Mouse (Mus musculus) neural tube, embryonic 10.5 days (tissue): ENCODE results near the gene Plekhn1.

Experiments used
- DNase-seq: peaks from one replicate; pipeline ENCODE4 v3.0.0-alpha.2; 2017; ENCODE audit warnings: low spot score; ENCODE audit errors: extremely low spot score

The Plekhn1 gene

DNA sequence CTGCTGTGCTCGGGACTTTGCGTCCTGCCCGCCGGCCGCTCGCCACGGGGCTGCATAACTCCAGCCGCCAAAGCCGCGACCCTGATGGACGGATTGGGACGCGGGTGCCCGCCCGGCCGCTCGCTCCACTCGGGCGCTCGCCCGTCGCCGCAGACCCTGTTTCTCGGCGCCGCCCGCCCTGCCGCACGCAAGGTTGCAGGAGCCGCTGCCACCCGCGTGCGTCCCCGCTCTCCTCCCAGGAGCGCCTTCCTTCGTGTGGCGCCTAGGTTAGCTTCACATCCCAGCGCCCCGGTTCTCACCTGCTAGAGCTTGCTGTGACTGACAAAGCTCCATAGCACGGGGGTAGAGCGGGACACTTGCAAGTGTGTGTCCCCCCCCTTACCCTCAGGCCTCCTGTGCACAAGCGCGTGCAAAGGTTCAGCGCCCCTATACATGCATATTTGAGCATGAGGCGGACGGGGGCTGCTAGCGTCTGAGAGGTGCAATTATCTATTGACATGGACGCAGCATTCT, at the start of gene Plekhn1:
Plekhn1 (minus strand) TSS at position 157 of the 513 bp plus-strand sequence.
- peak; percentile 84 for DNase-seq

DNA sequence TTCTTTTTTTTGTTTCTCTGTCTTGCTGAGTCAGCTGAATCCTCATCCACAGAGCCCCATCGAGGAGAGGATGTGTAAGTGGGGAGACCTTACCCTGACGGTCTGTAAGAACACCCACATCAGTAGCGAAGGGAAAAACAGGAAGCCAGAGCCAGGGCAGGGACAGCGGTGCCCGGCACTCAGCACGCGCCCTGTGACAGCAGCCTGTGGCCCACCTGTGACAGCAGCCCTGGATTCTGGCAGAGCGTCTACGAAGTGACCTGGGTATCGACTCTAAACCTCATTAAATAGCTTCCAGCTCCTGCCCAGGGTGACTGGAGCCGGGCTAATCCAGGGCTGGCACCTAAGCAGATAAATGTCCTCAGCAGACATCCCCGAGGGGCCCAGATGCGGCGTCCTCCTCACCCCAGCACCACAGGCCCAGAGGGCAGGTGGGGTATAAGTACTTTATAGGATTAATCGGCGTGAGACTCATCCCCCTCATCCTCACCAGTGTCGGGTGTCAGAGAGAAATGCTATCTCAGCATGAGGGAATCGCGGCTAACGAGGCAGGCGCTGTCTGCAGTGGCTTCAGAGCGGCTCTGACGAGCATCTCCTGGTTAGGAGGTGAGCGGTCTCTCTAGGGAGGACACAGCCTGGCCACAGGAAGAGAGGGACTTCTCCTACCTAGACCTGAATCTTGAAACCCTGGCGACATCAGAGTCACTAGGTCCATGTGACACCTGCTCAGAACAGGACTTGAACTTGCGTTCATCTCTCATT, 20.6 kb upstream of the Plekhn1 start, which contains the start of gene Samd11:
Samd11 (minus strand) TSS at position 580 of the 762 bp plus-strand sequence.
- peak; percentile 48 for DNase-seq

DNA sequence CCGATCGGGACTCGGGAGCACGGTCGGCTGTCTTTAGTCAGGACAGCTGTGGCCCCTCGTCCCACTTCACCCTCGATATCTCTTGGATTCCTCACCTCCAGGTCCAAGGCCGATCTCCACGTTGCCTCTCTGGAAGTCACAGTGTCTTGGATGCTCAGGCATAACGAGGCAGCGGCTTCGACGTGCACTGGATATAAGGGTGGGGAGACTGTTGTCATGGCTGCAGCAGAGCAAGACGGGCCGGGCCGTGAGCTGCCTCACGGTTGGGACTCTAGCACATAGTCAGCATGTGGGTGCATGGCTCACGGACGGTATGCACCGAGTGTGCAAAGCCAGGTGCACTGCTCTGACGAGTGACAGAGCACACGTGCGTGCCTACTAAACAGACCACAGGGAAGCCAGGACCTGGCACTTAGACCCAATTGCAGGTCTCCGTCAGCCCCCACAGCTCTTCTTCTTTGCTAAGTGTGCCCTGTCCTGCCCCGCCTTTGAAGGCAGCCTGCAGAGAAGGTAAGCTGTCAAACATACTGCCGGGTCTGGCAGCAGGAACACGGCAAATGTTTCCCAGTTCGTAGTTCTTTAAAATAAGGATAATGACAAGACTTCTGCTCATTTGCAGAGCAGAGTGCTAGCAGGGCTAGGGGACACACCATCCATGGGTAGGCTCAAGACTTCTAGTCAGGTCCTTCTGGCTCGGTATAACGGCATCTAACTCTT, 19.9 kb upstream of the Plekhn1 start:
- peak; percentile 51 for DNase-seq

DNA sequence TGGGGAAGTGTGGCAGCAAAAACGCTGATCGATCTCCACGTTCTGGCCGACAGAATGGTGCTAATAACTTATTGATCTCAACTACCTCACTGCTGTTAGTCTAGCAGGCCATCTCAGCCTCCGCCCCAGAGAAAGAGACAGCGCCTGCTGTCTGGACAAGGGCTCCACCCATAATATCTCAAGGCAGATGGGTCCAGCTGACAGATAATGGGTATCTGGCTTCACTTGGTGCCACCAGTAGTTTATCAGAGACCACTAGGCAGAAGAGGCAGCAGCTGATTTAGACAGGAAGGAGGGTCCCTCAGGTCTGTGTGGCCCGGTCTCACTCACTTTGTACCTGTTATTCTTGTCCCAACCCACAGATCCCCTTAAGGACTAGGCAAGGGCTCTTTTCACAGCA, 18.4 kb upstream of the Plekhn1 start:
- no peak for DNase-seq

DNA sequence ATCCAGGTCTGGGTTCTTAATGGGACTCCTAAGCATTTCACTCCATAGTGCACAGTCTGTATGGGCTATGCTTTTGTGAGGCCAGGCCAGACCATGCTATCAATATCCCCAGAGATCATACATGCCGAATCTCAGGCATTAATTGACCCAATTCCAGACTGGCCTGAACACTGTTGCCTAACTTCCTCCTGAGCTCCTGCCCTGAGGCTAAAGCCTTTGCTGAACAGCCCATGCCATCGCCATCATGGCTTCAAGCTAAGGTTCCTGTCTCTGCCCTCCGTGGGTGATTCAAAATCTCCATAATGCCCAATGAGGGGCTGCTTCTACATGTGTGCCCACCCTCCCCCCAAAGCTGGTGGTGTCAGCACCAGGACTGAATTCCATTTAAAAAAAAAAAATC, 18.0 kb upstream of the Plekhn1 start:
- no peak for DNase-seq

DNA sequence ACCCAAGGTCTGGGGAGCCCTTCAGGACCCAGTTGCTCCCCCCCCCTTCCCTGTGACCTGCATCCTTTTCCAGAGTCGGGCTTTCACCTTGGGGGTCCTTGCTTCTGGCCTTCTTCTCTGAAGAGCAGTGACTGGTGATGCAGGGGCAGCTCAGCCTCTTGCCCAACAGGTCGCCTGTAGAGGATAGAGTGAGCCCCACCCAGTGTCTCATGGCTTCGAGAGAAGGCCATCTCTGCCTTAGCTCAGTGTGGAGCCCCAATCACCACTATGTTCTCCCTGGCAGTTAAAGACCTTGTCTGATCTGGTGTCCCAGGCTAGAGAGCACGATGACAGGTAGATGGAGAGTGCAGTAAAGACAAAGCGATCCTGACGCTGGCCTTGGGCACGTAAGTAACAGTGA, 17.5 kb upstream of the Plekhn1 start:
- DNase-seq, result no peak

DNA sequence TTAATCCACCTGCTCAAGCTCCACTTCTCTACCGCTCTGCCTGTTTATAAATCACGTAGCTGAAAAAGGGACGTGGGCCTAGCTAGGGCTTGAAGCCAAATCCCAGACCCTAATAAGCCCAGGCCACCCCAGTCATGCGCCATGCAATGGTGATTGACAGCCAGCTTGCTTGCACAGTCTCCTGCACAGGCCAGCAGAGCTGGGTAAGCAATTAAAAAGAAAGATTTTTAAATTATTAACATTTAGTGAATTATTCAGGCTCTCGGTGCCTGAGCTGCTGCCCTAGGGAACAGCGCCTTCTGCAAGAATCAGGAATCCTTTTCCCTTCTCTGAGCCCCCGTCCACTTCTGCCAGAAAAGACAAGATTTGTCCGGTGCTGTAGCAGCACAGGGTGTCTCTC, 16.4 kb upstream of the Plekhn1 start:
- no peak for DNase-seq

DNA sequence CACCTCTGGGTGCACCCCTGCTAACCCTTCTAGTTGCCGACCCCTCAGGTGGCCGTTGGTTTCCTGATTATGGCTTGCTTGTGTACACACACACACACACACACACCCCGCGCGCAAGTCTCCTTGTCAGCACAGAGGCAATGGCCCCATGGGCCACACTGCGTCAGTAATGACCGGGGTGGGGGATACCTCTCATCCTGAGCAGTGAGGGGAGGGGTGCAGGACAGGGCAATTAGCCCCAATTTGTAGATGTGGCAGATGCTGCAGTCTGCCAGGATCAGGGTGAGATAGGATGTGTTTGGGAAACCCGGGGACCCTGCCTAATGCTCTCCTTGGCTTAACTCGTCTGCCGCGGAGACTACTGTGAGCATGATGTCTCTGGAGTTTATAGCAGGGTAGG, 14.9 kb upstream of the Plekhn1 start:
- DNase-seq, result no peak

DNA sequence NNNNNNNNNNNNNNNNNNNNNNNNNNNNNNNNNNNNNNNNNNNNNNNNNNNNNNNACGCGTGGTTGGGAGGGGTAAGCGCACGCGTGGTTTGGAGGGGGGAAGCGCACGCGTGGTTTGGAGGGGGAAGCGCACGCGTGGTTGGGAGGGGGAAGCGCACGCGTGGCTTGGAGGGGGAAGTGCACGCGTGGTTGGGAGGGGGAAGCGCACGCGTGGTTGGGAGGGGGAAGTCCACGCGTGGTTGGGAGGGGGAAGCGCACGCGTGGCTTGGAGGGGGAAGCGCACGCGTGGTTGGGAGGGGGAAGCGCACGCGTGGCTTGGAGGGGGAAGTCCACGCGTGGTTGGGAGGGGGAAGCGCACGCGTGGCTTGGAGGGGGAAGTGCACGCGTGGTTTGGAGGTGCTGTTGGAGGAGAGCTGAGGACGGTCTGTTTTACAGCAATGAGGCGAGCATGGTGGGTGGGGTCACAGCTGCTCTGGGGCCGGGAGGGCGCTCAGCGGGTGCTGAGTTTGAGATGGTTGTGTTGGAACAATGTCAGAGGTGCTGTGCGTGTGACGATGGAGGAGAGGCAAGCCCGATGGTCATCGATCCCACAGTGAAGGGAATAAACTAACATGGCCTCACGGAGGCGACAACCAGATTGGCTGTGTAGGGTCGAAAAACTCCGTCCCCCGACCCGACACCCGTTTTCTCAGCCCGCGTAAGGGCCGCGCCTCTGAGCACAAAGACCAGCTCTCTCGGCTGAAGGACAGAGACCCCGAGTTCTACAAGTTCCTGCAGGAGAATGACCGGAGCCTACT, 2.2 kb upstream of the Plekhn1 start:
- DNase-seq, result peak; percentile 39

DNA sequence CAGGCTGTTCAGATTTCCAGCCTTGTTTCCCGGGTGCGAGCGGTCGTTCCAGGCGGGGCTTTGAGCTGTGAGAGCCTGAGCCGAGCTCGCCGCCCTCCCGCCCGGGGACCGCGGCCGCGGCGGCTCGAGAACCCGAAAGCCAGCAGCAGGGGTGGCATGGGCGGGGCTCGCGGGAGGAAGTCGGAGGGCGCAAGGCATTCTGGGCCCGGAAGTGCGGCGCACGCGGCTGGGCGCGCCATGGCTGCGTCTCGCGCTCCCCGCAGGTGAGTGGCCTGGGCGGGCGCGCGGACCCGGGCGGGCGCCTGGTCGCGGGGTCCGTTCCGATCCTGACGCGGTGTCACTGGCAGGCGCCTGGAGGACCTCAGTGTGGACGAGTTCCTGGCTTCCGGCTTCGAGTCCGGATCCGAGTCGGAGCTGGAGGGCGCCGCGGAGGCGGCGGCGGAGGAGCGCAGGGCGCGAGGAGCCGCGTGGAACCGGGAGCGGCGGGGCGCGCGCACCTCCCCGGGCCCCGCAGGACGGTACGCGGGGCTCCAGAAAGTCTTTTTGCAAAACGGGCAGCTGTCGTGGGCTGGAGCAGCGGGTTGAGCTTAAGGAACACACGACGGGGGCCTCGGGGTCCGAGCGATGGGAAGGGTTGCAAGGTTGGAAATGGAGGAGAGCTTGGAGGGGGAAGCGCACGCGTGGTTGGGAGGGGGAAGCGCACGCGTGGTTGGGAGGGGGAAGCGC, 1.3 kb upstream of the Plekhn1 start, which contains the start of gene Noc2l:
Noc2l (plus strand) TSS at position 203 of the 726 bp plus-strand sequence.
- peak; percentile 96 for DNase-seq

DNA sequence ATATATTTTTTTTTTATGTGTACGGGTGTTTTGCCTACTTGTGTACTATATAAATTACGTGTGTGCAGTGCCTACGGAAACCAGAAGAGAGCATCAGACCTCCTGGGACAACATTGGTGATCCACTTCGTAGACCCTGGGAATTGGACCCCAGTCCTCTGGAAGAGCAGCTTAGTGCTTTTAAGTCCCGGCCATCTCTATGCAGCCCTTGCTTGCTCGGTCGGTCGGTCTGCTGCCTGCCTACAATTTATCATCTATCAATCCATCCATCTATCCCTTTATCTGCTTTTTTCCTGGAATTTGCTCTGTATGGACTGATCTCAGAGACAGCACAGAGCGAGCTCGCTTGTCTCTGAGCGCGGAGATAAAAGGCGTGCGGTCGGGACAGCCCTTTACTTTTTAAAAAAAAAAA, 708 bp upstream of the Plekhn1 start:
- DNase-seq, result no peak

DNA sequence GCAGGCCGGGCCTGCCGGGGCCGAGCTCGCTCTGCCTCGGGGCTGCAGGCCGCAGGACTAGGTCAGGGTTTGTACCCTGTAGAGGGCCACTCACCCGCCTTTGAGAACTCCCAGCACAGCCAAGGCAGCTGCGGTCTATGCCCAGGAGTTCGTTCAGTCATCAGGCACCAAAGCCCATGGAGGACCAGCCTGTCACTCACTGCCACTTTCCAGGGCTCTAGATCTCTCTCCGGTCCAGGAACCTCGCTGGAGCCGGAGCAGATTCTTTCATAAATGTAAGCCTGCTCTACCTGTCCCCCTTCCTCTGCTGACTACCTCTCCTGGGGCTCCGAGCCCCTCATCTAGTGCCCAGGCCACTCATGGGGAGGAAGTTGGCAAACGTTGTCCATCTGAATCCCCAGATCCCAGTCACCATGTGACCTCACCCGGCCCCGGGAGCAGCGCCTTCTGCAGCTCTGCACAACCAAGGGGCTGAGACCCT, 596 bp downstream of the Plekhn1 start:
- peak; percentile 60 for DNase-seq

DNA sequence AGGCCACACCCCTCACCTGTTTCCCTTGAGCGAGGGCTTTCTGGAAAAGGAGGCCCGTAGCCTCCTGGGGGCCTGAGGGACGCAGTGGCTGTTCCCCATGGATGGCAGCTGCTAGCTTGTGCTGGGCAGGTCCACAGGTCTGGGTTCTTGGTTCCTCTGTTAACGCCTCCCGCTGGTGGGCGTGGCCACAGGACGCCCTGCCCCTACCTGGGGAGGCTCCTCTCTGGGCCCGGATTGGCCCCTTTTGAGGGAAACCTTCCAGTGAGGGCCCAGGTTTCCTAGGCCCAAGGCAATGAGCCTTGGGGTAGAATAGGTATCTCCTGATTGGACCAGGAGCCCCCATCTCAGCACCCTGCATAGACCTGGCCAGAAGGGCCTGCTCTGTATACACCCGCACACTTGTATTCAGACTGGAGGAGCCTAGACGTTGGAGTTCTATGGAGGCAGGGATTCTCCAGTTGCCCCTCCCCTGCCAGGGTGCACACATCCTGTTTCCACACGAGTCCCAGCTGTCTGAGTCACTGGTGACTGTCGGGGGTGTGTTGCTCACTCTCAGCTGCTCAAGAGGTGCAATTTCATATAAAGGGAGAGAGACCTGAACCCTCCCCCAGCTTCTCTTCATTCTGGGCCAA, 6.1 kb downstream of the Plekhn1 start:
- DNase-seq, result no peak

DNA sequence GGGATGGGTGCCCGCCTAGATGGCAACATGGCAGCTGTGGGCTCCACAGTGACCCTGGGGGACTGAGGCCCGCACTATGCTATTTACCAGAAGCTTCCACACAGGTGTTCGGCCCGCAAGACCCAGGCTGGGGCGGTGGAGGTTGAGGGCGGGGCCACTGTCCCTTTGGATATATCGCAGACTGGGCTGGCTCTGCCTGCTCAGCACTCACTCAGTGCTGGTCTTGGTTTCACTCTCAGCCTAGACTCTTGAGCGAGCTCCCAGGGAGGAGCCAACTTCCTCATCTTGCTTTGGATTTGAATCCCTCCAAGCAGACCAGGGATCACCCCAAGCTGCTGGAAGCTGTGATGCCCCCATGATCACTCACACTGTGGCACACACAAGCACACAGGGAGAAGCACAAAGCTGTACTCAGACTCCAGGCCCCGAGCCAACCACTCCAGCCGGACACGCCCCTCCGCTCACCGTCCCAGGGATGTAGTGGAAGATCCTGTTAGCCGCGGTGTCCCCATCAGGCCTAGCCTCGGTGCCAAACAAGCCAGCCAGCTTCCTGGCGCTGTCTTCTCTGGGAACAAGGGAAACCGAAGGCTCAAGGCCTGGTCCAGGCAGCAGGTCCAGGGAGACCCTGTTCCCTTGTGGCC, 6.8 kb downstream of the Plekhn1 start:
- DNase-seq, result no peak

DNA sequence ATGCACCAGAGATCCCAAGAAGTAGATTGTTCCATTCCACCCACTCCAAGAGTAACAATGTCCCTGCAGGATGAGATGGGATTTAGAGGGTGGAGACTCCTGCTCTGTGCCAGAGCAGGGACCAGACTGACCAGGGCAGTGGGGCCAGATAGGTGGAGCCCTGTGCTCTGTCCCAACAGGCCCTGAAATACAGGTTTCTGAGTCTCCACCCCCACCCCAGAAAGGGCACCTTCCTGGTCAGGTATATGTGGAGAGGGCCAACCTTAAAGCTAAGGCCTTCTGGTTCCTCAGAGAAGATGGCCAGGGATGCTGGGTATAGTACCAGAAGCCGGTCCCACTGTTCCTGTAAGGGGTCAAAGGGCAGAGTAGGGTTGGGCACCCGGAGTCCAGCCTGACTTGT, 10.4 kb downstream of the Plekhn1 start:
- no peak for DNase-seq

DNA sequence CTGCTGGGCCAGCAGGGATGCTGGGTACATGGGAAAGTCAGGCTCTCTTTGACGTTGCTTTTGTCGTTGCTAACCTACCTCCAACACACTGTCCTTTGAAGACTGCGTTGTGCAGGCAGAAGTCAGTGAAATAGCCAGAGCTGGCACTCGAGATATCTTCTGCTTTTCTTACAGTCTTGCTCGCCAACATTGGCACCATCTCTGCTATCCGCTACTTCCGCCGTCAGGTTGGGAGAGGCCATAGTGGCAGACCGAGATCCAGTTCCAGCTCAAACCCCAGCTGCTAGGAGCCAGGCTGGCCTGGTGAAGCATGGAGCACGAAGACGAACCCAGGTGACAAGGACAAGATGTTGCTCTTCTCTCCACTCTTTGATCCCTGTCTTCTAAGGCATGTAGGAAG, 14.7 kb downstream of the Plekhn1 start:
- DNase-seq, result no peak

DNA sequence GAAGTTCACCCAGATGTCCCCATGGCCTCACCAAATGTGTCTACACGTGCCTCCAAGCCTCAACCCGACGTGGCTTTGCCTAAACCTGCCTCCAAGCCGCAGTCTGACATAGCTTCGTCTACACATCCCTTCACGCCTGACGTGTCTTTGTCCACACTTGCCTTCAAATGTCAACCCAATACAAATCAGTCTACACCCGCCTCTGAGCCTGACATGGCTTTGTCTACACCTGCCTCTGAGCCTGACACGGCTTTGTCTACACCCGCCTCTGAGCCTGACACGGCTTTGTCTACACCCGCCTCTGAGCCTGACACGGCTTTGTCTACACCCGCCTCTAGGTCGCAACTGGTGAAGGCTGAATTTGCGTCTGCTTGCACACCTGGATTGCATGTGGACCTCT, 16.8 kb downstream of the Plekhn1 start:
- DNase-seq, result no peak

DNA sequence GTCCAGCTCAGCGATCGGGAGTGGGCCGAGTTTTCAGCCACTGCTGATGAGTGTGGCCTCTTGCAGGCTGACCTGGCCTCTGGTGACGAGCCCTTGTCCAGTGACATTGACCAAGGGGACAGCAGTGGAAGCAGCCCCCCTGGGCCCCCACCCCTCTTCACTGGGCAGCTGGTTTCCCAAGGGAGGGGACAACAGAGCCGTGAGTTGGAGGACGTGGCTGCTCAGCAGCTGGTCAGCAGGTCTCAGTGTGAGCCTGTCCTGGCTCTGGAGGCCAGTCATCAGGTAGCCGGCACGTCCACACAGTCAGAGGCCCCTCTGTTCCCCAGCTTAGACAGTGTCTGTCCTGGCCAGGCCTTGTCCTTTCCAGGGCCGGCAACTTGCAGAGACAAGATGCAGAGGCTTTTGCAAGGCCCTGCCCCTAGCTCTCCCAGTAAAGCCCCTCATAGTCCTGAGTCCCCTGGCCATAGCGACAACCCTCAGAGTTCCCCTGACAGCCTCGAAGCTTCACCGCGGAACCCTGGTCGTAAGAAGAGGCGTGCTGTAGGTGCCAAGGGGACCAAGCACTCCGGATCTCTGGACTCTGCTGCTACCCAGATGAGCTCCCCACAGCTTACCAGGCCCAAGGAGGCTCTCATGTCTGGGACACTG, 17.5 kb downstream of the Plekhn1 start:
- no peak for DNase-seq

DNA sequence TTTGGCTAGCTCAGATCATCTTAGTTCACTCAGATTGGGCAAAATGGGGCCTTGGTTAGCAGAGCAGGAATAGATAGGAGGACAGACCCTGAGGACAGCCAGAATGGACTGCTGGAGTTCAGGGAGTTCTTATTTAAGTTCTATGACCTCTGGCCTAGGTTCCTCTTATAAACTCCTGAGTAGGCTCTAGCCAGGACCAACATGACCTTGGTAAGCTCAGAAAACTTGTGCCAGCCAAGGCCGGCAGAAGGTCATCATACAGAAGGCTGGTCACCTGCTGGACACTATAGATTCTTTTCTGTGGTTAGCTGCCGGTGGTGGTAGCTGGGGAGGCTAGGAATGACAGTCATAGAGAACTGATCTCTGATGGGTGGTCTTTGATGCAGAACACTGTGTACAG, 18.5 kb downstream of the Plekhn1 start:
- DNase-seq, result no peak
